Mouse (Mus musculus): Measurements from ENCODE around the gene Pon2. TPM values are rescaled to one million over a fixed set of nuclear protein-coding genes. Genes with fewer than 3 reads are reported as not detected.

Gene Pon2
- polyA plus RNA-seq, 1 experiment from 2014 or later = 23.0 TPM

Other genes starting within 250 kb of the Pon2 start
- 0.15 and 0.18 TPM in 2 replicates for gene Pon1, start 104.5 kb downstream of the Pon2 start, polyA plus RNA-seq (2015; fragmentation: Nextera tagmentation; extraction: Ambion mirVana)
- 4.6 TPM in 2 replicates for gene Pon3, start 42.2 kb downstream of the Pon2 start, polyA plus RNA-seq (2015; fragmentation: Nextera tagmentation; extraction: Ambion mirVana)
- gene Asb4, start 84.9 kb upstream of the Pon2 start, polyA plus RNA-seq (2015; fragmentation: Nextera tagmentation; extraction: Ambion mirVana) = 17.5 and 17.6 TPM in 2 replicates
- 1.1 and 1.7 TPM in 2 replicates for gene Pdk4, start 197.9 kb upstream of the Pon2 start, polyA plus RNA-seq (2015; fragmentation: Nextera tagmentation; extraction: Ambion mirVana)